Mouse (Mus musculus): ENCODE results near the gene Gas6. TPM values are rescaled to one million over a fixed set of nuclear protein-coding genes. Genes with fewer than 3 reads are reported as not detected.

The Gas6 gene
- polyA plus RNA-seq, 1 experiment from 2014 or later, result 43.5 TPM

- Histone ChIP-seq H3K27me3 (ENCODE audit: insufficient read depth, low read length) (peaks cover 17% of the 10 kb centered on the region), H3K27ac (ENCODE audit: low read depth) (no peak overlapping the region), H3K4me1 (ENCODE audit: insufficient read depth) (peaks cover 8% of the 10 kb centered on the region; the same call in 1 of the 2 replicates), H3K9me3 (ENCODE audit: low read depth, low read length) (no peaks in the 10 kb centered on the region), H3K9ac (no peak overlapping the region), H3K4me2 (no peak overlapping the region), H3K36me3 (ENCODE audit: insufficient read depth) (no peaks in the 10 kb centered on the region), H3K4me3 (ENCODE audit: low read depth, low read length) (no peak overlapping the region)
- WGBS, result 77% methylated on average over 14 of the region's 14 CpGs
- DNase-seq (no peak), ATAC-seq (ENCODE audit: insufficient read depth) (no peak)
- TF ChIP-seq CTCF (IDR thresholded peaks at IDR 0.05; ENCODE audit: low read depth), result no peak
These were observed 2.7 kb downstream of the Gas6 start for GRCm38 (mm10) chr8:13491491-13492010.

GRCm38 (mm10) chr8:13489986-13490910, 4.0 kb downstream of the Gas6 start:
- H3K4me2 ChIP-seq, result no peak overlapping the region
- peaks cover 17% of the 10 kb centered on the region for H3K27me3 ChIP-seq (ENCODE audit: insufficient read depth, low read length)
- peak; percentile 23 for DNase-seq
- no peak overlapping the region; the same call in 1 of the 2 replicates for H3K27ac ChIP-seq (ENCODE audit: low read depth)
- TF ChIP-seq CTCF (IDR thresholded peaks at IDR 0.05; ENCODE audit: low read depth), result no peak
- H3K36me3 ChIP-seq (ENCODE audit: insufficient read depth), result no peaks in the 10 kb centered on the region
- no peak overlapping the region for H3K9ac ChIP-seq
- WGBS, result 42% methylated on average over 13 of the region's 13 CpGs
- no peak overlapping the region for H3K4me3 ChIP-seq (ENCODE audit: low read depth, low read length)
- ATAC-seq (ENCODE audit: insufficient read depth), result no peak
- H3K4me1 ChIP-seq (ENCODE audit: insufficient read depth), result peaks cover 8% of the 10 kb centered on the region; the same call in 1 of the 2 replicates
- no peaks in the 10 kb centered on the region for H3K9me3 ChIP-seq (ENCODE audit: low read depth, low read length)

- Histone ChIP-seq H3K27me3 (ENCODE audit: insufficient read depth, low read length) (peaks cover 14% of the 10 kb centered on the region), H3K27ac (ENCODE audit: low read depth) (no peak overlapping the region), H3K9ac (no peak overlapping the region), H3K4me1 (ENCODE audit: insufficient read depth) (peaks cover 8% of the 10 kb centered on the region; the same call in 1 of the 2 replicates), H3K4me2 (no peak overlapping the region), H3K36me3 (ENCODE audit: insufficient read depth) (no peaks in the 10 kb centered on the region), H3K4me3 (ENCODE audit: low read depth, low read length) (no peak overlapping the region), H3K9me3 (ENCODE audit: low read depth, low read length) (no peaks in the 10 kb centered on the region)
- ATAC-seq (ENCODE audit: insufficient read depth) (no peak), DNase-seq (no peak)
- no peak for TF ChIP-seq CTCF (IDR thresholded peaks at IDR 0.05; ENCODE audit: low read depth)
- 82% methylated on average over 3 of the region's 3 CpGs for WGBS
These were observed 4.9 kb downstream of the Gas6 start for GRCm38 (mm10) chr8:13489351-13489750.

- no peak overlapping the region for H3K4me2 ChIP-seq
- no peaks in the 10 kb centered on the region for H3K36me3 ChIP-seq (ENCODE audit: insufficient read depth)
- no peaks in the 10 kb centered on the region for H3K27me3 ChIP-seq (ENCODE audit: insufficient read depth, low read length)
- H3K27ac ChIP-seq (ENCODE audit: low read depth), result no peak overlapping the region
- no peak overlapping the region for H3K9ac ChIP-seq
- no peak overlapping the region for H3K4me3 ChIP-seq (ENCODE audit: low read depth, low read length)
- TF ChIP-seq CTCF (IDR thresholded peaks at IDR 0.05; ENCODE audit: low read depth), result no peak
- no peaks in the 10 kb centered on the region for H3K9me3 ChIP-seq (ENCODE audit: low read depth, low read length)
- no peaks in the 10 kb centered on the region for H3K4me1 ChIP-seq (ENCODE audit: insufficient read depth)
- DNase-seq, result no peak
- 80% methylated on average over 5 of the region's 5 CpGs for whole genome bisulfite sequencing
- ATAC-seq (ENCODE audit: insufficient read depth), result no peak
These were observed 11.1 kb downstream of the Gas6 start for GRCm38 (mm10) chr8:13483191-13483590.

GRCm38 (mm10) chr8:13482101-13482801, 12.0 kb downstream of the Gas6 start:
- no peak overlapping the region for H3K4me2 ChIP-seq
- no peak overlapping the region for H3K4me3 ChIP-seq (ENCODE audit: low read depth, low read length)
- no peaks in the 10 kb centered on the region for H3K36me3 ChIP-seq (ENCODE audit: insufficient read depth)
- no peak for DNase-seq
- H3K9me3 ChIP-seq (ENCODE audit: low read depth, low read length), result no peaks in the 10 kb centered on the region
- H3K4me1 ChIP-seq (ENCODE audit: insufficient read depth), result no peaks in the 10 kb centered on the region
- no peak for TF ChIP-seq CTCF (IDR thresholded peaks at IDR 0.05; ENCODE audit: low read depth)
- 77% methylated on average over 2 of the region's 2 CpGs for WGBS
- no peak for ATAC-seq (ENCODE audit: insufficient read depth)
- no peaks in the 10 kb centered on the region for H3K27me3 ChIP-seq (ENCODE audit: insufficient read depth, low read length)
- H3K27ac ChIP-seq (ENCODE audit: low read depth), result no peak overlapping the region
- no peak overlapping the region for H3K9ac ChIP-seq

- no peaks in the 10 kb centered on the region for H3K9me3 ChIP-seq (ENCODE audit: low read depth, low read length)
- DNase-seq (no peak), ATAC-seq (ENCODE audit: insufficient read depth) (no peak)
- no peak for TF ChIP-seq CTCF (IDR thresholded peaks at IDR 0.05; ENCODE audit: low read depth)
- H3K27ac ChIP-seq (ENCODE audit: low read depth), result no peak overlapping the region
- 82% methylated on average over 3 of the region's 3 CpGs for WGBS
- H3K27me3 ChIP-seq (ENCODE audit: insufficient read depth, low read length), result no peaks in the 10 kb centered on the region
- no peak overlapping the region for H3K4me2 ChIP-seq
- H3K4me1 ChIP-seq (ENCODE audit: insufficient read depth), result no peaks in the 10 kb centered on the region
- no peak overlapping the region for H3K4me3 ChIP-seq (ENCODE audit: low read depth, low read length)
- no peak overlapping the region for H3K9ac ChIP-seq
- H3K36me3 ChIP-seq (ENCODE audit: insufficient read depth), result no peaks in the 10 kb centered on the region
These were observed 12.7 kb downstream of the Gas6 start for GRCm38 (mm10) chr8:13481596-13481995.

GRCm38 (mm10) chr8:13481089-13481554, 13.2 kb downstream of the Gas6 start:
- Histone ChIP-seq H3K9me3 (ENCODE audit: low read depth, low read length) (no peaks in the 10 kb centered on the region), H3K36me3 (ENCODE audit: insufficient read depth) (no peaks in the 10 kb centered on the region), H3K4me2 (no peak overlapping the region), H3K9ac (no peak overlapping the region), H3K4me1 (ENCODE audit: insufficient read depth) (no peaks in the 10 kb centered on the region), H3K27me3 (ENCODE audit: insufficient read depth, low read length) (no peaks in the 10 kb centered on the region), H3K4me3 (ENCODE audit: low read depth, low read length) (no peak overlapping the region), H3K27ac (ENCODE audit: low read depth) (no peak overlapping the region)
- DNase-seq (no peak), ATAC-seq (ENCODE audit: insufficient read depth) (no peak)
- no peak for TF ChIP-seq CTCF (IDR thresholded peaks at IDR 0.05; ENCODE audit: low read depth)
- WGBS, result 58% methylated on average over 7 of the region's 7 CpGs

All from lung, embryonic 14.5 days (tissue).